Mouse (Mus musculus): ENCODE measurements around the gene Obscn.

- TF ChIP-seq MYB (IDR thresholded peaks at IDR 0.05; ENCODE audit: low read depth, low read length) (peak; percentile 97), TCF12 (IDR thresholded peaks at IDR 0.05; ENCODE audit: low read depth, low read length) (peak; percentile 100), CTCF (IDR thresholded peaks at IDR 0.05 in 2 of 3, conservative IDR thresholded peaks at IDR 0.05 in 1 of 3; ENCODE audit: control insufficient read depth in 1 of 3, insufficient read depth in 1 of 3, low read depth in 2 of 3, low read length in 3 of 3, poor library complexity in 1 of 3, severe bottlenecking in 1 of 3) (no peak), CHD1 (IDR thresholded peaks at IDR 0.05; ENCODE audit: low read depth, low read length) (no peak), MAZ (IDR thresholded peaks at IDR 0.05; ENCODE audit: low read depth, low read length) (no peak; the same call in 1 of the 2 replicates), TBP (IDR thresholded peaks at IDR 0.05; ENCODE audit: low read depth, low read length) (peak; percentile 77; the same call in 1 of the 2 replicates)
Observed at GRCm38 (mm10) chr11:59164384-59164783, 28.2 kb upstream of the Obscn start.

Data from MEL (cell line).